ENCODE assay signal across 10 mouse cellular contexts in genomic region chr5:142149594-142149993, GRCm38 (mm10).
DNase-seq lines count a peak whose midpoint lies in the region; TF ChIP-seq lines count a peak whose summit lies in the region.
"Had no signal": no experiment of that assay in that cellular context is flagged by ENCODE, and none has a peak within 500 bp of the region (broad histone marks: within the 10 kb centered on the region; RNA-seq: fewer than 3 reads in every experiment).

No protein-coding gene starts in this region.

- intact Hi-C loops in heart, postnatal 10 days (cut with DNase I), result no loop called here

- peak; percentile 2 to 10 for DNase-seq in left cerebral cortex, adult 18-20 months (ENCODE audit: low spot score in 2 of 2)
- no peak for DNase-seq in left cerebral cortex, adult 9 months (ENCODE audit: low spot score in 2 of 2)
- DNase-seq in brain, embryonic 14.5 days (ENCODE audit: low read depth), result peak; percentile 35
- peak; percentile 74 for DNase-seq in cerebellum, adult 11-12 months
- DNase-seq in kidney, postnatal 36 days, result peak; percentile 7 to 22
- DNase-seq in heart, postnatal 10 days, result no peak
- DNase-seq in gastrocnemius, postnatal 4 days (ENCODE audit: low spot score in 2 of 2), result no peak
- no peak for DNase-seq in MN1 (ENCODE audit: low spot score)
- DNase-seq: gastrocnemius, postnatal 10 days; thymus, adult 18-20 months had no signal

- no peak for TF ChIP-seq POLR2A in brain, embryonic 14.5 days (IDR thresholded peaks at IDR 0.05; ENCODE audit: borderline replicate concordance, extremely low read depth, insufficient read depth, insufficient read length, poor library complexity, severe bottlenecking)

- TF ChIP-seq CTCF in brain, embryonic 14.5 days (IDR thresholded peaks at IDR 0.05; ENCODE audit: borderline replicate concordance, extremely low read depth, insufficient read depth, insufficient read length), result no peak

Comparison
In these comparisons a context has a peak if more than half of its experiments do, and no peak if none do; other contexts are left out.
1. DNase-seq: peak in left cerebral cortex, adult 18-20 months (2 of 2), brain, embryonic 14.5 days (single experiment), cerebellum, adult 11-12 months (single experiment) and kidney, postnatal 36 days (2 of 2); none in left cerebral cortex, adult 9 months (0 of 2), heart, postnatal 10 days (0 of 2), gastrocnemius, postnatal 4 days (0 of 2) and MN1 (single experiment).